Mouse (Mus musculus) intestine, embryonic 16.5 days (tissue): ENCODE measurements around the gene Kxd1. TPM values are rescaled to one million over a fixed set of nuclear protein-coding genes. Genes with fewer than 3 reads are reported as not detected.

Source experiments
- ATAC-seq: fragments of 200-750 bp; cut with Nextera tagmentation; 2 replicates; pipeline ENCODE4 v1.8.0; 2017; ENCODE audit warnings: moderate TSS enrichment, moderate library complexity
- H3K27ac ChIP-seq: fragments of 300-500 bp; sonication (generic); 2 replicates; pipeline ENCODE4 v1.5.1; 2014; ENCODE audit warnings: mild to moderate bottlenecking, low read length
- H3K27me3 ChIP-seq: fragments of 300-500 bp; sonication (generic); replicated peaks from 2 replicates; pipeline ENCODE4 v1.6.1; 2014; ENCODE audit warnings: low read length, control low read depth, mixed read lengths; ENCODE audit not compliant: control insufficient read depth, insufficient read depth
- H3K36me3 ChIP-seq: fragments of 300-500 bp; sonication (generic); 2 replicates; pipeline ENCODE4 v1.6.1; 2014; ENCODE audit warnings: low read length, control low read depth; ENCODE audit not compliant: control insufficient read depth, insufficient read depth
- H3K4me1 ChIP-seq: fragments of 300-500 bp; sonication (generic); 2 replicates; pipeline ENCODE4 v1.6.1; 2014; ENCODE audit warnings: low read length, control low read depth, mixed read lengths; ENCODE audit not compliant: control insufficient read depth, insufficient read depth
- H3K4me2 ChIP-seq: fragments of 300-500 bp; sonication (generic); 2 replicates; pipeline ENCODE4 v1.6.1; 2014; ENCODE audit warnings: low read depth, low read length, control low read depth
- H3K4me3 ChIP-seq: fragments of 300-500 bp; sonication (generic); 2 replicates; pipeline ENCODE4 v1.5.1; 2014; ENCODE audit warnings: mild to moderate bottlenecking, low read length
- H3K9ac ChIP-seq: fragments of 300-500 bp; sonication (generic); 2 replicates; pipeline ENCODE4 v1.6.1; 2014; ENCODE audit warnings: low read depth, low read length
- H3K9me3 ChIP-seq: fragments of 300-500 bp; sonication (generic); 2 replicates; pipeline ENCODE4 v1.6.1; 2016; ENCODE audit warnings: low read length, control low read depth; ENCODE audit not compliant: control insufficient read depth
- WGBS: fragments of 180-500 bp; shearing (Covaris S2); extraction: QIAGEN DNeasy Blood & Tissue Kit; methylation state at CpG from one replicate; pipeline ENCODE4 v1.1.7; 2014; 5-methylcytosine and 5-hydroxymethylcytosine counted together
- polyA plus RNA-seq: library from polyadenylated mRNA; unstranded; fragments of >200 nt; fragmentation: Nextera tagmentation; extraction: Ambion mirVana; gene quantifications from 2 replicates; pipeline ENCODE4 v1.2.1, GENCODE M21; 2015

Kxd1 gene
- polyA plus RNA-seq, 1 experiment from 2014 or later = 65.3 TPM

DNA sequence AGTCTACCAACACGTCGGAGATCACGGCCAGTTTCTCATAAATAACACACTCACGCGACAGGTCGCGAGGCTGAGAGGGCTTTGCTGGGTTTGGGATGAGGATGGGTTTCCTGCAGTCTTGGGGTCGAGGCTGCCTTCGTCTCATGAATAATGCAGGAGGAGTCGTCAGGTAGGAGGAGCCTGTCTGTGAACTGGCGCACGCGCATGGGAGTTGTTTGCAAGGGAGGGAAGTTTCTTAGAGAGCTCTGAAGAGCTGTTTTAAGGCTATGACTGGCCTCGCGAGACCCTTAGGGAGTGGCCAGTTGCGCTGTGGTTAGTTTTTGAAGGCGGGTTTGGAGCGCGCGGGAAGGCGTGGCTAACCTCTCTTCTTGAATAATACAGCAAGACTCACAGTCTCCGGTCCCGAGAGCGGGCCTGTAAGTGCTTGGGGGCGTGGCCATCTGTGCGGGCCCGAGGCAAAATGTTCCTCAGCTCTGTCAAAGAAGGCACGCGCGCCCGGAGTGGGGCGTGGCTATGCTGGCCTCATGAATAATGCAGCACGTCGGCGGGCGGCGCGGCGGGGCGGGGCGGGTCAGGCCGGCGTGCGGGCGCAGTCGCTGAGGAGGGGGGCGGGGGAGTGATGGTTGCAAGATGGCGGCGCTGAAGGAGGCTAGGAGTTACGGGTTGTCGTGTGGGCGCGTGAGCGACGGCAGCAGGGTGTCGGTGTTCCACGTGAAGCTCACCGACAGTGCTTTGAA lies 11.5 kb upstream of the Kxd1 start, which contains the start of gene Ell:
Gene Ell, plus strand, starts transcription at position 381 of the 737 bp plus-strand sequence.
- H3K9ac ChIP-seq = peak within 1 kb of the TSS; percentile 93
- peak; percentile 91 for ATAC-seq
- peak within 1 kb of the TSS; percentile 95 for H3K27ac ChIP-seq
- H3K36me3 ChIP-seq = peaks cover 10% of the 10 kb centered on the region
- no peaks in the 10 kb centered on the region for H3K9me3 ChIP-seq
- peaks cover 37% of the 10 kb centered on the region for H3K4me1 ChIP-seq
- H3K27me3 ChIP-seq = no peaks in the 10 kb centered on the region
- H3K4me2 ChIP-seq = peak within 1 kb of the TSS; percentile 93
- peak within 1 kb of the TSS; percentile 83 for H3K4me3 ChIP-seq
- under 1% methylated on average over 58 of the region's 58 CpGs for WGBS

- peak overlapping the region; percentile 93 for H3K4me2 ChIP-seq
- ATAC-seq = peak; percentile 71
- peak overlapping the region; percentile 71 for H3K9ac ChIP-seq
- under 1% methylated on average over 32 of the region's 32 CpGs for WGBS
- peaks cover 31% of the 10 kb centered on the region for H3K4me1 ChIP-seq
- H3K27ac ChIP-seq = peak overlapping the region; percentile 95
- no peaks in the 10 kb centered on the region for H3K9me3 ChIP-seq
- peak overlapping the region; percentile 83 for H3K4me3 ChIP-seq
- H3K27me3 ChIP-seq = no peaks in the 10 kb centered on the region
- peaks cover 11% of the 10 kb centered on the region for H3K36me3 ChIP-seq
Measured at GRCm38 (mm10) chr8:70538633-70539076, 10.9 kb upstream of the Kxd1 start.

- peak; percentile 26 for ATAC-seq
Measured at GRCm38 (mm10) chr8:70538024-70538579, 10.3 kb upstream of the Kxd1 start.

DNA sequence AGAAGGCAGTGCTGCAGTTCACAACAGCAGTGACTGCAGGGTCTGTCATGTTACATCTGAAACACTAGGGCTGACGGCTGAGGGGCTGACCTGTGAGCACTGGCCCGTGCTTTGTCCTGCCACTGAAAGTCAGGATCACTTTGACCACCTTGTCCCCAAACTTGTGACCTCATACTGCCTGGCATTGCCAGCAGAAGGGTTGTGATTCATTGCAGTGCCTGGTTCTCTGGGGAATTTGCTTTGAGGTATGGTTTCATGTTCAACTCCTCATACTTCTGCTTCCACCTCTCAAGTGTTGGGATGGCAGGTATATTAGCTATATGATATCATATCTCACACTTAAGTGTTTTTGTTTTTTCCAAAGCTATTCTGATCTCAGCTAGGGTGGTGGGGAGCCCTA lies 7.9 kb upstream of the Kxd1 start:
- Histone ChIP-seq H3K4me3 (no peak overlapping the region), H3K27me3 (no peaks in the 10 kb centered on the region), H3K4me1 (peaks cover 13% of the 10 kb centered on the region), H3K27ac (no peak overlapping the region), H3K4me2 (no peak overlapping the region), H3K9me3 (no peaks in the 10 kb centered on the region), H3K36me3 (peaks cover 23% of the 10 kb centered on the region), H3K9ac (no peak overlapping the region)
- WGBS = 91% methylated on average over 2 of the region's 2 CpGs
- ATAC-seq = no peak

More at GRCm38 (mm10) chr8:70538024-70538579, 10.3 kb upstream of the Kxd1 start:
- 10% methylated on average over 24 of the region's 24 CpGs for WGBS
- Histone ChIP-seq H3K4me1 (peaks cover 27% of the 10 kb centered on the region), H3K9me3 (no peaks in the 10 kb centered on the region), H3K27ac (peak overlapping the region; percentile 87), H3K4me2 (peak overlapping the region; percentile 93), H3K9ac (peak overlapping the region; percentile 71), H3K4me3 (peak overlapping the region; percentile 83), H3K36me3 (peaks cover 11% of the 10 kb centered on the region), H3K27me3 (no peaks in the 10 kb centered on the region)

DNA sequence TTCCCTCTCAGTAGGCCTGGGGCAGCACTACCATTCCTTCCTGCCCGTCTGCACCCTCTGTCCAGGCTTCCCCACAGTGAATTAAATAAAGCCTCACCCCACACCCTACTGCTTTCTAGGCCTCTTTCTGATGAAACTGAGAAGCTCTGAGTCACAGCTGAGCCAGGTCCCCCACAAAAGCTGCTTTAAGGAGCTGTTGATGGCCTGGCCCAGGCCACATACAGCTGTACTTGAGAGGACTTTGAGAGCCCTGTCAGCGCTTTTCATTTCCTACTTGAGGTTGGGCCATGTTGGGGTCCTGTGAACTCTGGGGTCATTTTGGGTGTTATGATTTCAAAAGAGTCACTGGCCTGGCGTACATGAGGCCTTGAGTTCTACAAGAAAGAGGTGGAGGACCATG lies 7.5 kb upstream of the Kxd1 start:
- H3K4me2 ChIP-seq = no peak overlapping the region
- H3K36me3 ChIP-seq = peaks cover 25% of the 10 kb centered on the region
- WGBS = 91% methylated on average over 3 of the region's 3 CpGs

GRCm38 (mm10) chr8:70534281-70534680 lies 6.5 kb upstream of the Kxd1 start:
- no peak overlapping the region for H3K4me2 ChIP-seq
- no peak for ATAC-seq
- H3K4me3 ChIP-seq = no peak overlapping the region
- 93% methylated on average over 12 of the region's 12 CpGs for WGBS
- H3K27me3 ChIP-seq = no peaks in the 10 kb centered on the region
- H3K9ac ChIP-seq = no peak overlapping the region
- no peaks in the 10 kb centered on the region for H3K9me3 ChIP-seq
- peaks cover 12% of the 10 kb centered on the region for H3K4me1 ChIP-seq
- no peak overlapping the region for H3K27ac ChIP-seq
- H3K36me3 ChIP-seq = peaks cover 29% of the 10 kb centered on the region

More for the DNA sequence above, 7.5 kb upstream of the Kxd1 start:
- Histone ChIP-seq H3K9me3 (no peaks in the 10 kb centered on the region), H3K27ac (no peak overlapping the region), H3K27me3 (no peaks in the 10 kb centered on the region), H3K4me3 (no peak overlapping the region), H3K4me1 (peaks cover 8% of the 10 kb centered on the region), H3K9ac (no peak overlapping the region)
- no peak for ATAC-seq

DNA sequence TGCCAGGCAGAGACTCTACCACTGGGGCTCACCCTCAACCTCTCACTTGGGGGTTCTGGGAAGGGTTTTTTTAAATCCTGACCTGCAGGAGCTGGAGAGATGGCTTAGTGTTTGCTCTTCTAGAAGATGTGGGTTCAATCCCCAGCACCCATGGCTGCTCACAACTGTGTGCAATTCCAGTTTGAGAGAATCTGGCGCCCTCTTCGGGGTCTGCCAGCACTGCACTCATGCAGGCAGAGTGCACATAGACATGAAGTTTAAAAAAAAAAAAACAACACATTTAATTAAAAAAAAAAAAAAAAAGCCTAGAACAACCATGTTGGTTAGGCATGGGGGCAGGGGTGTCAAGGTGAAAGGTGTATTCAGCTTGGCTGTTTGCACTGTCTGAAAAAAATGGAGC lies 2.6 kb upstream of the Kxd1 start:
- 97% methylated on average over 2 of the region's 2 CpGs for WGBS
- H3K9me3 ChIP-seq = no peaks in the 10 kb centered on the region
- no peak overlapping the region for H3K4me3 ChIP-seq
- no peak for ATAC-seq
- no peaks in the 10 kb centered on the region for H3K27me3 ChIP-seq
- H3K27ac ChIP-seq = no peak overlapping the region
- peaks cover 13% of the 10 kb centered on the region for H3K4me1 ChIP-seq
- no peak overlapping the region for H3K4me2 ChIP-seq
- peaks cover 21% of the 10 kb centered on the region for H3K36me3 ChIP-seq
- no peak overlapping the region for H3K9ac ChIP-seq

- Histone ChIP-seq H3K4me3 (no peak overlapping the region), H3K4me1 (peaks cover 13% of the 10 kb centered on the region), H3K36me3 (peaks cover 21% of the 10 kb centered on the region), H3K27ac (no peak overlapping the region), H3K27me3 (no peaks in the 10 kb centered on the region), H3K4me2 (no peak overlapping the region), H3K9me3 (no peaks in the 10 kb centered on the region), H3K9ac (no peak overlapping the region)
- 96% methylated on average over 3 of the region's 3 CpGs for WGBS
- no peak for ATAC-seq
Measured at GRCm38 (mm10) chr8:70529741-70530161, 2.0 kb upstream of the Kxd1 start.

GRCm38 (mm10) chr8:70529299-70529698 lies 1.5 kb upstream of the Kxd1 start:
- WGBS = 79% methylated on average over 5 of the region's 5 CpGs
- H3K4me2 ChIP-seq = 0 out of 2 replicates have a peak overlapping the region, but pooled peaks have one; percentile 3
- H3K27ac ChIP-seq = no peak overlapping the region

More at GRCm38 (mm10) chr8:70529299-70529698, 1.5 kb upstream of the Kxd1 start:
- Histone ChIP-seq H3K4me1 (peaks cover 13% of the 10 kb centered on the region), H3K36me3 (peaks cover 20% of the 10 kb centered on the region), H3K4me3 (no peak overlapping the region), H3K27me3 (no peaks in the 10 kb centered on the region), H3K9ac (peak overlapping the region; percentile 45; the same call in 1 of the 2 replicates), H3K9me3 (no peaks in the 10 kb centered on the region)
- no peak for ATAC-seq
